In genomic region chr13:46724371-46724770, GRCm38 (mm10) we compare ENCODE assay signal across 8 mouse cellular contexts. TPM values are rescaled to one million over a fixed set of nuclear protein-coding genes. Genes with fewer than 3 reads are reported as not detected.
DNase-seq lines count a peak whose midpoint lies in the region; ATAC-seq and TF ChIP-seq lines count a peak whose summit lies in the region.
"Had no signal": no experiment of that assay in that cellular context is flagged by ENCODE, and none has a peak within 500 bp of the region (broad histone marks: within the 10 kb centered on the region; RNA-seq: fewer than 3 reads in every experiment).

No protein-coding gene starts in this region.

- no peak for TF ChIP-seq CTCF in embryonic fibroblast, embryonic 13.5 days (IDR thresholded peaks at IDR 0.05; ENCODE audit: borderline replicate concordance, insufficient read depth, low read length)

- peak overlapping the region; percentile 24; the same call in 1 of the 2 replicates for H3K4me3 ChIP-seq in embryonic fibroblast, embryonic 13.5 days (ENCODE audit: insufficient read depth, low read length)

- ATAC-seq in cerebellum, adult (ENCODE audit: insufficient number of reproducible peaks, low FRiP score, low TSS enrichment), result no peak

- peak; percentile 38 for DNase-seq in kidney, adult 9 months
- no peak for DNase-seq in kidney, postnatal 10 days
- peak; percentile 65 for DNase-seq in 3T3-L1 (ENCODE audit: low read depth, low spot score)
- DNase-seq in 416B (ENCODE audit: low read depth), result peak; percentile 68
- no peak for DNase-seq in frontal cortex, postnatal 10 days (ENCODE audit: low spot score in 2 of 2)
- DNase-seq: cerebellum, adult 2 months had no signal

- no peak for TF ChIP-seq POLR2A in embryonic fibroblast, embryonic 13.5 days (IDR thresholded peaks at IDR 0.05; ENCODE audit: low read depth, low read length)

- peaks cover 6% of the 10 kb centered on the region for H3K4me1 ChIP-seq in embryonic fibroblast, embryonic 13.5 days (ENCODE audit: control insufficient read depth, insufficient read depth, low read length)

- no peak overlapping the region for H3K27ac ChIP-seq in embryonic fibroblast, embryonic 13.5 days (ENCODE audit: insufficient read depth, low read length)

RNA-seq across cellular contexts. Expression of gene Nup153, which starts 3.4 kb away (rescaled TPM):
- polyA plus RNA-seq in embryonic fibroblast, embryonic 13.5 days (2011; ENCODE audit: insufficient read length, low read depth, missing spikeins), result 99.4 and 120 TPM in 2 replicates

RNA-seq across cellular contexts. Expression of gene Fam8a1, which starts 55.0 kb away (rescaled TPM):
- 92.8 and 94.2 TPM in 2 replicates for polyA plus RNA-seq in embryonic fibroblast, embryonic 13.5 days (2011; ENCODE audit: insufficient read length, low read depth, missing spikeins)

Comparison
In these comparisons a context has a peak if more than half of its experiments do, and no peak if none do; other contexts are left out.
1. DNase-seq: peak in kidney, adult 9 months (single experiment), 3T3-L1 (single experiment) and 416B (single experiment); none in kidney, postnatal 10 days (single experiment) and frontal cortex, postnatal 10 days (0 of 2).